Mouse (Mus musculus) liver, embryonic 11.5 days (tissue): Measurements from ENCODE around the gene Bach1. TPM values are rescaled to one million over a fixed set of nuclear protein-coding genes. Genes with fewer than 3 reads are reported as not detected.

Experiments used
- ATAC-seq: fragments of 200-750 bp; cut with Nextera tagmentation; replicated peaks from 2 replicates; pipeline ENCODE4 v1.8.0; 2017; ENCODE audit warnings: moderate number of reproducible peaks, mild to moderate bottlenecking, moderate TSS enrichment, moderate library complexity; ENCODE audit not compliant: low FRiP score
- DNase-seq: peaks from one replicate; pipeline ENCODE4 v3.0.0-alpha.2; 2017; ENCODE audit warnings: low spot score
- H3K27ac ChIP-seq: fragments of 300-500 bp; sonication (generic); 2 replicates; pipeline ENCODE4 v1.5.1; 2014; ENCODE audit warnings: mild to moderate bottlenecking, low read depth, low read length, control low read depth
- H3K27me3 ChIP-seq: fragments of 300-500 bp; sonication (generic); replicated peaks from 2 replicates; pipeline ENCODE4 v1.6.1; 2014; ENCODE audit warnings: low read length, mixed read lengths; ENCODE audit not compliant: control insufficient read depth, insufficient read depth
- H3K36me3 ChIP-seq: fragments of 300-500 bp; sonication (generic); 2 replicates; pipeline ENCODE4 v1.6.1; 2014; ENCODE audit warnings: mild to moderate bottlenecking, low read length, moderate library complexity, mixed read lengths; ENCODE audit not compliant: control insufficient read depth, insufficient read depth
- H3K4me1 ChIP-seq: fragments of 300-500 bp; sonication (generic); replicated peaks from 2 replicates; pipeline ENCODE4 v1.6.1; 2014; ENCODE audit warnings: low read length, mixed read lengths; ENCODE audit not compliant: control insufficient read depth, insufficient read depth
- H3K4me2 ChIP-seq: fragments of 300-500 bp; sonication (generic); 2 replicates; pipeline ENCODE4 v1.6.1; 2014; ENCODE audit warnings: mild to moderate bottlenecking, control low read depth, moderate library complexity
- H3K4me3 ChIP-seq: fragments of 300-500 bp; sonication (generic); 2 replicates; pipeline ENCODE4 v1.5.1; 2014; ENCODE audit warnings: low read depth, low read length, control low read depth
- H3K9ac ChIP-seq: fragments of 300-500 bp; sonication (generic); 2 replicates; pipeline ENCODE4 v1.6.1; 2014; ENCODE audit warnings: low read depth, low read length, control low read depth
- H3K9me3 ChIP-seq: fragments of 300-500 bp; sonication (generic); 2 replicates; pipeline ENCODE4 v1.6.1; 2016; ENCODE audit warnings: low read length, inconsistent platforms, mixed read lengths; ENCODE audit not compliant: control insufficient read depth
- WGBS: fragments of 180-500 bp; shearing (Covaris S2); extraction: QIAGEN DNeasy Blood & Tissue Kit; methylation state at CpG from one replicate; pipeline ENCODE4 v1.1.7; 2014; 5-methylcytosine and 5-hydroxymethylcytosine counted together
- polyA plus RNA-seq: library from polyadenylated mRNA; unstranded; fragments of >200 nt; fragmentation: Nextera tagmentation; extraction: Ambion mirVana; gene quantifications from 2 replicates; pipeline ENCODE4 v1.2.1, GENCODE M21; 2014

Bach1 gene
- polyA plus RNA-seq, result 10.6 and 11.1 TPM in 2 replicates

DNA sequence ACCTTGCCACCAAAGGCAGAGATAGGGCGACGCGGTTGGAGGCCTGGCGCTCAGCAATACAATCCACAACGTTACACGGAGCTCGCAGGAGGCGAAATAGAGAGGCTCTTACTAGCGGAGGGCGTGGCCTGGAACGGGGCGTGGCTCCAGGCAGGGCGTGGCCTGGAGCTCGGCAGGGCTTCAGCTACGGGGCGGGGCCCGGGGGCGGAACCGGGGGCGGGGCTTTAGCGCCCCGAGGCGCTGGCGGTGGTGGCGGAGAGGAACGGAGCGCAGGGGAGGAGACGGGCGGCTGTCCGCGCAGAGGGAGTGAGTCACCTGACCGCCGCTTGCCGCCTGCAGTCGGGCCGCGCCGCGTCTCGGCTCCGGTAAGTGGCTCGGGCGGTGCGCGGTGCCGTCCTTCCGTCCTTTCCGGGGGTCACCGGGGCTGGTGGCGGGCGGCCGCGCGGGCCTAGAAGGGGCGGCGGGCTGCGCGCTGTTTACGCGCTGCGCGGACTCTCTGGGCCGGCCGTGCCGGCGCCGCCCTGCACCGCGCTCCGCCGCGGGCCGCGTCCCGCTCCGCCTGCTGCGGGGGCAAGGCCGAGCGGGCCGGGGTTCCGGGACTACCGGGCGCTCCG, at the start of gene Bach1:
Bach1 (plus strand) TSS at position 254 of the 614 bp plus-strand sequence.
- Histone ChIP-seq H3K4me2 (peak within 1 kb of the TSS; percentile 59), H3K36me3 (no peaks in the 10 kb centered on the region), H3K9me3 (no peaks in the 10 kb centered on the region), H3K4me1 (peaks cover 32% of the 10 kb centered on the region), H3K27ac (peak within 1 kb of the TSS; percentile 95), H3K4me3 (peak within 1 kb of the TSS; percentile 89), H3K9ac (peak within 1 kb of the TSS; percentile 85), H3K27me3 (no peaks in the 10 kb centered on the region)
- peak; percentile 98 for DNase-seq
- peak; percentile 85 for ATAC-seq
- under 1% methylated on average over 71 of the region's 84 CpGs for WGBS

DNA sequence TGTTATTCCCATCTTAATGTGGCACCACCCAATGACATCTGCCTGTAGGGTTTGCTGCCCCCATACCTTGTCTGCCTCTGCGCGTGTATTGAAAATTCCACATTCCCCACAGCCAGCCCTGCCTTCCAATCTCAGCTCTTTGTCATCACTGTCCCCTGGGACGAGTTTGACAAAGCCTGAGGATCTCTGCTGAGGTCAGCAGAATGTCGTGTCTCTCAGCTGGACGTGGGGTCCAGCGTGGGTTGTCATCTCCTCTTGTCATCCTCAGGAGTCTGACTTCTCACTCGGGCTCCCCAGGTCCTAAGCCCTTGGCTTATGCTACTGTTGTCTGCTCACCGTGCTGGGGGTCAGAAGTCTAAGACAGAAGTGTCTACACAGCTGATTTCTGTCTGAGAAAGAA, 46.4 kb upstream of the Bach1 start:
- Histone ChIP-seq H3K4me1 (no peaks in the 10 kb centered on the region), H3K27ac (no peak overlapping the region), H3K36me3 (no peaks in the 10 kb centered on the region), H3K4me3 (no peak overlapping the region), H3K4me2 (no peak overlapping the region), H3K9ac (no peak overlapping the region), H3K27me3 (no peaks in the 10 kb centered on the region), H3K9me3 (no peaks in the 10 kb centered on the region)
- DNase-seq (no peak), ATAC-seq (no peak)
- WGBS, result 77% methylated on average over 8 of the region's 8 CpGs

DNA sequence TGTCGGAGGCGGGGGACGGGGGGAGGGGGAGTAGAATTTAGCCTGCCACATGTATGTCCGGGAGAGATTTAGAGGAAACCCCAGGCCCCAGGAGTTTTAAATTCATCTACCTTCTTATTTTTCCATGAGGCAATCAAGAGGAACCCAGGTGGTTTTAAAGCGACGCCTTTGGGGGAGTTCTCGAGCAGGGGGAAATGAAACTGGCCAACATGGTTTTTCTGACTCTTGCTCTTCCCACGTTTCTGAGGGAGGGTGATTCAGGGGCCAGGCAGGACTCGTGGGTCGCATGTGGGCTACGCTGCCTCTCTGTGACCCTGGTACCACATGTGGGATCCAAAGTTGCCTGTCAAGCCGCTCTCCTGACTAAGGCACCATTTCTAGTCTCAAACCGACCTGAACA, 45.8 kb upstream of the Bach1 start:
- ATAC-seq (no peak), DNase-seq (no peak)
- Histone ChIP-seq H3K4me2 (no peak overlapping the region), H3K4me1 (no peaks in the 10 kb centered on the region), H3K36me3 (no peaks in the 10 kb centered on the region), H3K9ac (no peak overlapping the region), H3K9me3 (no peaks in the 10 kb centered on the region), H3K27ac (no peak overlapping the region), H3K27me3 (no peaks in the 10 kb centered on the region), H3K4me3 (no peak overlapping the region)
- WGBS, result 77% methylated on average over 13 of the region's 13 CpGs

DNA sequence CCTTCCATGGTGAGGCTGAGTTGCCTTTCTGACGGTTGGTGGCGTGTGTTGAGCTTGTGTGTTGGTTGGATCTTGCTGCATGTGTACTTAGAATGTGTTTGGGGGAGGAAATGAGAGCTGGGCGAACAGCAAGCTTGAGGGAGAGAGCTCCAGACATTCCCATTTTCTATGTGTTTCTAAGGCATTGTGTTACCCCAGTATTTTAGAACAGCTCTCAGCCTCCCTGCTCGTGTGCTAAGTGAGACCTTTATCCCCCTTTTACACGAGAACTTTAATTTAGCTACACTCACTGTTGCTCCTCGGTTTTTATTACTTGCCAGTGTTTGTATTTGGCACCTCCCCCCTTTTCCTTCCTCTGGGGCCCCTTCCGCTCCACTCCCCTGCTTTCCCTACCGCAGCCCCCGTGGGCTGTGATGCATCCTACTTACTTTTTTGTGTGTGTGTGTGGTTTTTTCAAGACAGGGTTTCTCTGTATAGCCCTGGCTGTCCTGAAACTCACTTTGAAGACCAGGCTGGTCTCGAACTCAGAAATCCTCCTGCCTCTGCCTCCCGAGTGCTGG, 44.6 kb upstream of the Bach1 start:
- Histone ChIP-seq H3K4me2 (peak overlapping the region; percentile 23; the same call in 1 of the 2 replicates), H3K36me3 (no peaks in the 10 kb centered on the region), H3K9ac (no peak overlapping the region), H3K9me3 (no peaks in the 10 kb centered on the region), H3K4me3 (no peak overlapping the region), H3K27me3 (no peaks in the 10 kb centered on the region), H3K4me1 (no peaks in the 10 kb centered on the region), H3K27ac (peak overlapping the region; percentile 48)
- WGBS, result 49% methylated on average over 11 of the region's 11 CpGs
- no peak for DNase-seq
- peak; percentile 46; the same call in 1 of the 2 replicates for ATAC-seq

DNA sequence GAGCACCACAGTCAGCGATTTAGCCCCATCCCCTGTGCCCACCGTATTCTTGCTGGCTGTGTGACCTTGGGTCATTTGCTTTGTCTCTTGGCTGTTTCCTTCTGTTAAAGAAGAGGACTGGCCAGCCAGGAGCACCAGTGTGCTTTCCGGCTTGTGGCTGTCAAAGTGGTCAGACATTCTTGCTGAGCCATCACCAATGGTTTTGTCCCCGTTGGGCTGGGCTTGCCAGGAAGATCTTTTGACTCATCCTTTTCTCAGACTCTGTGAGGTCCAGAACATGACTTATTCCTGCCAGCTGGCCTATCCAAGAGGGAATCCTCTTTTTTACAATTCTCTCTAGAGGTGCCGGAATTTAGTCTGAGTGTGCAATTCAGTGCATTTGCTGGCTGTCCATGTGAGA, 43.7 kb upstream of the Bach1 start:
- Histone ChIP-seq H3K36me3 (no peaks in the 10 kb centered on the region), H3K4me3 (no peak overlapping the region), H3K9me3 (no peaks in the 10 kb centered on the region), H3K27me3 (no peaks in the 10 kb centered on the region), H3K9ac (no peak overlapping the region), H3K4me1 (no peaks in the 10 kb centered on the region), H3K4me2 (no peak overlapping the region), H3K27ac (no peak overlapping the region)
- ATAC-seq, result no peak
- DNase-seq, result no peak
- WGBS, result 65% methylated on average over 5 of the region's 5 CpGs

DNA sequence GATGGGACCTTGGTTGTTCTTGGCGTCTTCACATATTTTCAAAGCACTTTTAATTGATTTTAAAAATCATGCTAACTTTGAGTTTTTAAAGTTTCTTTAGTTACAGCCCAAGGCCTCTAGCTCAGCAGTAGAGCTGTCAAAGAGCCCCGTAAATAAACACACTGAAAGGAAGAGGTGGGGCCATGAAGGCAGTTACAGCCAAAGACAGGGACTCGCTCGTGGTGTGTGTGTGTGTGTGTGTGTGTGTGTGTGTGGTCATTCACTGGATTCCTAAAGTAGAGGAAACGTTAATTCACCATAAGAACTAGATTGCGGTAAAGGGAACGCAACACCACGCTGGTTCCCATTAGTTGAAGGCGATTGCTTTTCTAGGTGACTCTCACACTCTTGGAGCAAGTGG, 43.2 kb upstream of the Bach1 start:
- Histone ChIP-seq H3K27me3 (no peaks in the 10 kb centered on the region), H3K4me3 (no peak overlapping the region), H3K9me3 (no peaks in the 10 kb centered on the region), H3K4me2 (no peak overlapping the region), H3K27ac (no peak overlapping the region), H3K36me3 (no peaks in the 10 kb centered on the region), H3K4me1 (no peaks in the 10 kb centered on the region), H3K9ac (no peak overlapping the region)
- ATAC-seq (no peak), DNase-seq (no peak)
- 66% methylated on average over 9 of the region's 9 CpGs for WGBS

DNA sequence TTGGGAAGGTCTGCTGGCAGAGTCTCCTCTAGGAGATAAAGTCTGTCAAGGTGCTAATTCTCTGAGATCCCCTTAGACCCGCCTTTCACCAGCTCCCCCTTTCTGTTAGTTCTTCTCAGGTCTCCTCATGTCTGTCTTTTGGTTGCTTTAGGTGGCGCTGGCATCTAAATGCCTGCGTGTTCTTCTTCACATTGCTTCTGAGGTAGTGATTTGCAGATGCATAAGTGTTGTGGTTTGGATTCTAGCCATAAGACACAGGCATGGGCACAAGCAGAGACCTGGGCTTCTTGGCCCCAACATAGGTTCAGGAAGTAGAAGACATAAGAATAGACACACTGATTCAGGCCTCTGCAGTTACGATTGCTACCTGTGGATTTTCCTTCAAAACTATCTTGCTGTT, 42.0 kb upstream of the Bach1 start:
- no peak overlapping the region for H3K27ac ChIP-seq
- no peaks in the 10 kb centered on the region for H3K27me3 ChIP-seq
- no peaks in the 10 kb centered on the region; the same call in 1 of the 2 replicates for H3K4me1 ChIP-seq
- WGBS, result 82% methylated on average over 4 of the region's 4 CpGs
- no peak overlapping the region for H3K9ac ChIP-seq
- no peaks in the 10 kb centered on the region for H3K9me3 ChIP-seq
- H3K4me2 ChIP-seq, result no peak overlapping the region
- H3K4me3 ChIP-seq, result no peak overlapping the region
- no peak for ATAC-seq
- no peak for DNase-seq
- no peaks in the 10 kb centered on the region for H3K36me3 ChIP-seq

DNA sequence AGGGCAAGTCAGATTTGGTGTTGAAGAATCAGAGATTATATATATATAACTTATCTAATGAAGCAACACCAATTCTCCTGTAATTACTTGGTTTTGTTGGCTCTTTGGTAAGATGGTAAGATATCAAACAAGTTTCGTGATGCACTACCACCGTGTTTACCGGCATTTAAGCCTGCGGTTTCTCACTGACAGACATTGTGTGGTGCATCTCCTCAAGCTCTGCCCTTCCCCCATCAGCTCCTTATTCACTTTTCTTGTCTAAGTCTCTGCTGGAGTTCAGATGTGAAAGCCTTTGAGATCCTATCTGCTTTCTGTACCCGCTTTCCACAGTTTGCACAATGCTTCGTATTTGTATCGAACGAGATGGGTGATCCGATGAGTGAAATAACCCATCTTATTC, 41.5 kb upstream of the Bach1 start:
- Histone ChIP-seq H3K4me1 (no peaks in the 10 kb centered on the region; the same call in 1 of the 2 replicates), H3K27me3 (no peaks in the 10 kb centered on the region), H3K36me3 (no peaks in the 10 kb centered on the region), H3K9ac (no peak overlapping the region), H3K4me2 (no peak overlapping the region), H3K27ac (no peak overlapping the region), H3K4me3 (no peak overlapping the region), H3K9me3 (no peaks in the 10 kb centered on the region)
- DNase-seq, result no peak
- no peak for ATAC-seq
- 91% methylated on average over 9 of the region's 9 CpGs for WGBS

DNA sequence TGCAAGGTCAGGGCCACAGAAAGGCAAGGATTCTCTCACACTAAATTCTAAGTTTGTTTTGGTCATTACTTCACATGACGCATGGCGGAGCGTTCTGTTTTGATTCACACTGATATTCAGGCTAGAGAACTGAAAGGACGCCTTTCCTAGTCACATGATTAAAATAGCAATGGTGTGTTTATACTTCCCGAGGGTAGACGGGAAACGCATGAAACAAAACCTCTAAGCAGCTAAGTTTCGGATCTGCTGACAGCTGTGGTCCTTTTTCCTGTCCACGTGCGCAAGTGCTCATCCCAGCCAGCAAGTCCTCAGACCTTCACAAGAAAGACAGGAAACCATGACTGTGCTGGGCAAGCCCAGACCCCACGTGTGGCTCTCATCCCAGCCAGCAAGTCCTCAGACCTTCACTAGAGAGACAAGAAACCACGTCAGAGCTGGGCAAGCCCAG, 37.7 kb upstream of the Bach1 start:
- H3K36me3 ChIP-seq, result no peaks in the 10 kb centered on the region
- 45% methylated on average over 12 of the region's 12 CpGs for WGBS
- no peaks in the 10 kb centered on the region for H3K9me3 ChIP-seq
- peak; percentile 32 for DNase-seq
- no peak overlapping the region for H3K9ac ChIP-seq
- peak; percentile 56 for ATAC-seq
- H3K27me3 ChIP-seq, result no peaks in the 10 kb centered on the region
- peak overlapping the region; percentile 43 for H3K4me2 ChIP-seq
- no peaks in the 10 kb centered on the region; the same call in 1 of the 2 replicates for H3K4me1 ChIP-seq
- no peak overlapping the region for H3K4me3 ChIP-seq
- H3K27ac ChIP-seq, result no peak overlapping the region
